ENCODE assay signal across 11 mouse cellular contexts in the genomic region with DNA sequence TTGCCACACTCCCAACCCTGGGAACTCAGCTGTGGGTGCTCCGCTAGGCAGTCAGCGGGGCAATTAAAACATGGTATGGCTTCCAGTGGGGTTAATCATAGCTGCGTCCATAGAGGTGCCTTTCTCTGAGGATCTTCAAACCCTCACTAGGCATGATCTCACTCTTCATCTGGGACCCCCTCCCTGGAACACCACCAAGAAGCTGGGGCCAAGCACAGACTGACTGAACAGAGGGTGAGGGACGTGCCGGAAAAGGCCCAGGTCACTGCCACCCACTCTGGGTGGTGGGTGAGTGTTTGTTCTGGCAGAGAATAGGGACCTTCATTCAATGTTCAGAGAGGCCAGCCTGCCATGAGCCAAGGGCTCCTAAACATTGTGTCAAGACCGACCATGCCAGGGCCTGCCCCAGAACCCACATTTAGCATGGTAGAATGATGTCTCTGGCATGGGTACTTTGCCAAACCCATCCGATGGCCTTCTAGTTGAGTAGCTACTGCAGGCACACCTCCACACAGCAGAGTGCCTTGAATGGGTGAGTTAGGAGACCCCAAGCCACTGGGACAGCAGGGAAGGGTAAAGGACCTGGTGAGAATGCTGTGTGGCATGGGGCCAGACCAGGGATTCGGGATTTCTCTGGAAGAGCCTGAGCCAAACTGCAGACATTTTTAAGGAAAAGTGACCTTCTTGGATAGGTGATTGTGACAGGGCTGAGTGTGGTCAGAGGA. TPM values are rescaled to one million over a fixed set of nuclear protein-coding genes. Genes with fewer than 3 reads are reported as not detected.
DNase-seq lines count a peak whose midpoint lies in the region; ATAC-seq and TF ChIP-seq lines count a peak whose summit lies in the region.
"Had no signal": no experiment of that assay in that cellular context is flagged by ENCODE, and none has a peak within 500 bp of the region (broad histone marks: within the 10 kb centered on the region; RNA-seq: fewer than 3 reads in every experiment).

No protein-coding gene starts in this region.

- no peak overlapping the region for H3K4me2 ChIP-seq in hindbrain, embryonic 15.5 days
- no peak overlapping the region for H3K4me2 ChIP-seq in hindbrain, embryonic 12.5 days (replicated peaks)
- H3K4me2 ChIP-seq in neural tube, embryonic 12.5 days (replicated peaks): 0 out of 2 replicates have a peak overlapping the region, but pooled peaks have one; percentile 17
- H3K4me2 ChIP-seq in midbrain, embryonic 16.5 days (ENCODE audit: low read length): no peak overlapping the region

- peaks cover 18% of the 10 kb centered on the region for H3K4me1 ChIP-seq in cerebellum, adult 2 months (ENCODE audit: control insufficient read depth, insufficient read depth, low read length)
- H3K4me1 ChIP-seq in hindbrain, embryonic 15.5 days (replicated peaks): peaks cover 8% of the 10 kb centered on the region
- H3K4me1 ChIP-seq in hindbrain, embryonic 12.5 days: peaks cover 3% of the 10 kb centered on the region; the same call in 1 of the 2 replicates
- peaks cover 4% of the 10 kb centered on the region; the same call in 1 of the 2 replicates for H3K4me1 ChIP-seq in neural tube, embryonic 12.5 days
- H3K4me1 ChIP-seq in midbrain, embryonic 16.5 days (ENCODE audit: control insufficient read depth, insufficient read depth, low read length): no peaks in the 10 kb centered on the region

- no peaks in the 10 kb centered on the region for H3K36me3 ChIP-seq in hindbrain, embryonic 15.5 days
- H3K36me3 ChIP-seq in hindbrain, embryonic 12.5 days: no peaks in the 10 kb centered on the region; the same call in 1 of the 2 replicates
- peaks cover 5% of the 10 kb centered on the region; the same call in 1 of the 2 replicates for H3K36me3 ChIP-seq in neural tube, embryonic 12.5 days
- no peaks in the 10 kb centered on the region for H3K36me3 ChIP-seq in midbrain, embryonic 16.5 days (ENCODE audit: control insufficient read depth, insufficient read depth, low read length)

- H3K9ac ChIP-seq in hindbrain, embryonic 15.5 days: no peak overlapping the region
- no peak overlapping the region for H3K9ac ChIP-seq in hindbrain, embryonic 12.5 days
- 0 out of 2 replicates have a peak overlapping the region, but pooled peaks have one; percentile 8 for H3K9ac ChIP-seq in neural tube, embryonic 12.5 days
- H3K9ac ChIP-seq in midbrain, embryonic 16.5 days (ENCODE audit: low read depth, low read length): peak overlapping the region; percentile 53

- no peak for TF ChIP-seq POLR2A in cerebellum, adult 2 months (IDR thresholded peaks at IDR 0.05; ENCODE audit: borderline replicate concordance, insufficient read depth, low read length)

- ATAC-seq in hindbrain, embryonic 15.5 days (ENCODE audit: low FRiP score, low read depth): peak; percentile 32; the same call in 1 of the 2 replicates
- ATAC-seq in hindbrain, embryonic 12.5 days (ENCODE audit: low FRiP score): no peak
- ATAC-seq in neural tube, embryonic 12.5 days (ENCODE audit: low FRiP score, low read depth): no peak
- ATAC-seq in midbrain, embryonic 16.5 days: no peak

- no peaks in the 10 kb centered on the region for H3K9me3 ChIP-seq in hindbrain, embryonic 15.5 days
- H3K9me3 ChIP-seq in hindbrain, embryonic 12.5 days (replicated peaks): no peaks in the 10 kb centered on the region
- H3K9me3 ChIP-seq in neural tube, embryonic 12.5 days: no peaks in the 10 kb centered on the region
- H3K9me3 ChIP-seq in midbrain, embryonic 16.5 days (replicated peaks; ENCODE audit: control insufficient read depth, low read length, poor library complexity, severe bottlenecking): no peaks in the 10 kb centered on the region

- no peak for TF ChIP-seq CTCF in cerebellum, adult 2 months (IDR thresholded peaks at IDR 0.05; ENCODE audit: borderline replicate concordance, insufficient read depth, low read depth, low read length)

- no peak overlapping the region for H3K4me3 ChIP-seq in cerebellum, adult 2 months (replicated peaks; ENCODE audit: insufficient read depth, low read depth, low read length)
- no peak overlapping the region for H3K4me3 ChIP-seq in hindbrain, embryonic 15.5 days
- no peak overlapping the region for H3K4me3 ChIP-seq in hindbrain, embryonic 12.5 days
- H3K4me3 ChIP-seq in neural tube, embryonic 12.5 days: no peak overlapping the region
- H3K4me3 ChIP-seq in midbrain, embryonic 16.5 days (ENCODE audit: low read depth, low read length): no peak overlapping the region
- H3K4me3 ChIP-seq: erythroblast, embryonic 14.5 days; layer of hippocampus, adult 2 months had no signal

- H3K27ac ChIP-seq in cerebellum, adult 2 months (ENCODE audit: insufficient read depth, low read length): no peak overlapping the region
- H3K27ac ChIP-seq in hindbrain, embryonic 15.5 days (replicated peaks): no peak overlapping the region
- H3K27ac ChIP-seq in hindbrain, embryonic 12.5 days: no peak overlapping the region
- H3K27ac ChIP-seq in neural tube, embryonic 12.5 days: no peak overlapping the region
- no peak overlapping the region for H3K27ac ChIP-seq in midbrain, embryonic 16.5 days (ENCODE audit: low read length)
- H3K27ac ChIP-seq: layer of hippocampus, adult 2 months had no signal

- H3K27me3 ChIP-seq in cerebellum, adult 2 months (ENCODE audit: control insufficient read depth, insufficient read depth, low read length): no peaks in the 10 kb centered on the region
- H3K27me3 ChIP-seq in hindbrain, embryonic 15.5 days: no peaks in the 10 kb centered on the region
- no peaks in the 10 kb centered on the region for H3K27me3 ChIP-seq in hindbrain, embryonic 12.5 days
- H3K27me3 ChIP-seq in neural tube, embryonic 12.5 days (replicated peaks): no peaks in the 10 kb centered on the region
- no peaks in the 10 kb centered on the region; the same call in 1 of the 2 replicates for H3K27me3 ChIP-seq in midbrain, embryonic 16.5 days (ENCODE audit: control insufficient read depth, insufficient read depth, low read depth, low read length)

- 72% methylated on average over 8 of the region's 8 CpGs for WGBS in cerebellum, adult 2 months
- 89% methylated on average over 8 of the region's 8 CpGs for WGBS in hindbrain, embryonic 15.5 days
- WGBS in hindbrain, embryonic 12.5 days: 92% methylated on average over 8 of the region's 8 CpGs
- WGBS in neural tube, embryonic 12.5 days: 86% methylated on average over 8 of the region's 8 CpGs
- WGBS in midbrain, embryonic 16.5 days: 84% methylated on average over 8 of the region's 8 CpGs

- peak; percentile 52 to 60 for DNase-seq in cerebellum, postnatal 14 days
- no peak for DNase-seq in cerebellum, adult 2 months
- no peak for DNase-seq in neural tube, embryonic 10.5 days (ENCODE audit: extremely low spot score, low spot score)
- DNase-seq in adrenal gland, adult (ENCODE audit: inconsistent age in 2 of 2, low spot score in 1 of 2): no peak

RNA-seq across cellular contexts. Expression of a gene that starts 1.8 kb away (rescaled TPM):
- polyA plus RNA-seq in cerebellum, adult 2 months (2012; rRNA removed): 3.1 and 4.0 TPM in 2 replicates
- 0.10 and 0.13 TPM in 2 replicates for polyA plus RNA-seq in hindbrain, embryonic 15.5 days (2015; fragmentation: Nextera tagmentation; extraction: Ambion mirVana)
- polyA plus RNA-seq in hindbrain, embryonic 12.5 days (2016; fragmentation: Nextera tagmentation; extraction: Ambion mirVana): not detected in 2 replicates
- not detected in 2 replicates for polyA plus RNA-seq in neural tube, embryonic 12.5 days (2016; fragmentation: Nextera tagmentation; extraction: Ambion mirVana)
- polyA plus RNA-seq in midbrain, embryonic 16.5 days (2015; fragmentation: Nextera tagmentation; extraction: Ambion mirVana): 0.07 and 0.10 TPM in 2 replicates
- polyA plus RNA-seq: inflammation-experienced regulatory T-cells, adult 6 months had no signal

RNA-seq across cellular contexts. Expression of a gene that starts 17.9 kb away (rescaled TPM):
- 82.7 and 85.3 TPM in 2 replicates for polyA plus RNA-seq in cerebellum, adult 2 months (2012; rRNA removed)
- 80.4 and 83.3 TPM in 2 replicates for polyA plus RNA-seq in hindbrain, embryonic 15.5 days (2015; fragmentation: Nextera tagmentation; extraction: Ambion mirVana)
- 67.9 and 68.4 TPM in 2 replicates for polyA plus RNA-seq in hindbrain, embryonic 12.5 days (2016; fragmentation: Nextera tagmentation; extraction: Ambion mirVana)
- 71.3 and 75.6 TPM in 2 replicates for polyA plus RNA-seq in neural tube, embryonic 12.5 days (2016; fragmentation: Nextera tagmentation; extraction: Ambion mirVana)
- polyA plus RNA-seq in midbrain, embryonic 16.5 days (2015; fragmentation: Nextera tagmentation; extraction: Ambion mirVana): 72.8 and 78.5 TPM in 2 replicates

RNA-seq across cellular contexts. Expression of a gene that starts 18.1 kb away (rescaled TPM):
- 1.3 and 2.2 TPM in 2 replicates for polyA plus RNA-seq in cerebellum, adult 2 months (2012; rRNA removed)
- 3.3 and 3.4 TPM in 2 replicates for polyA plus RNA-seq in hindbrain, embryonic 15.5 days (2015; fragmentation: Nextera tagmentation; extraction: Ambion mirVana)
- polyA plus RNA-seq in hindbrain, embryonic 12.5 days (2016; fragmentation: Nextera tagmentation; extraction: Ambion mirVana): 9.4 and 12.5 TPM in 2 replicates
- 10.0 and 11.6 TPM in 2 replicates for polyA plus RNA-seq in neural tube, embryonic 12.5 days (2016; fragmentation: Nextera tagmentation; extraction: Ambion mirVana)
- 1.6 and 1.8 TPM in 2 replicates for polyA plus RNA-seq in midbrain, embryonic 16.5 days (2015; fragmentation: Nextera tagmentation; extraction: Ambion mirVana)

RNA-seq across cellular contexts. Expression of a gene that starts 29.6 kb away (rescaled TPM):
- polyA plus RNA-seq in cerebellum, adult 2 months (2012; rRNA removed): 93.3 and 101 TPM in 2 replicates
- polyA plus RNA-seq in hindbrain, embryonic 15.5 days (2015; fragmentation: Nextera tagmentation; extraction: Ambion mirVana): 30.2 and 31.4 TPM in 2 replicates
- 28.5 and 29.7 TPM in 2 replicates for polyA plus RNA-seq in hindbrain, embryonic 12.5 days (2016; fragmentation: Nextera tagmentation; extraction: Ambion mirVana)
- 27.5 and 27.6 TPM in 2 replicates for polyA plus RNA-seq in neural tube, embryonic 12.5 days (2016; fragmentation: Nextera tagmentation; extraction: Ambion mirVana)
- 28.3 and 28.9 TPM in 2 replicates for polyA plus RNA-seq in midbrain, embryonic 16.5 days (2015; fragmentation: Nextera tagmentation; extraction: Ambion mirVana)

RNA-seq across cellular contexts. Expression of a gene that starts 36.8 kb away (rescaled TPM):
- polyA plus RNA-seq in cerebellum, adult 2 months (2012; rRNA removed): 188 and 194 TPM in 2 replicates
- polyA plus RNA-seq in hindbrain, embryonic 15.5 days (2015; fragmentation: Nextera tagmentation; extraction: Ambion mirVana): 82.7 and 84.9 TPM in 2 replicates
- polyA plus RNA-seq in hindbrain, embryonic 12.5 days (2016; fragmentation: Nextera tagmentation; extraction: Ambion mirVana): 97.2 and 103 TPM in 2 replicates
- 104 and 106 TPM in 2 replicates for polyA plus RNA-seq in neural tube, embryonic 12.5 days (2016; fragmentation: Nextera tagmentation; extraction: Ambion mirVana)
- polyA plus RNA-seq in midbrain, embryonic 16.5 days (2015; fragmentation: Nextera tagmentation; extraction: Ambion mirVana): 74.4 and 76.3 TPM in 2 replicates

Comparison
In these comparisons a context has a peak if more than half of its experiments do, and no peak if none do; other contexts are left out.
1. DNase-seq: peak in cerebellum, postnatal 14 days (2 of 2); none in cerebellum, adult 2 months (0 of 2), neural tube, embryonic 10.5 days (single experiment) and adrenal gland, adult (0 of 2).
2. H3K9ac ChIP-seq: peak in neural tube, embryonic 12.5 days (single experiment) and midbrain, embryonic 16.5 days (single experiment); none in hindbrain, embryonic 15.5 days (single experiment) and hindbrain, embryonic 12.5 days (single experiment).